Mouse (Mus musculus): ENCODE measurements around the gene Clic6. TPM values are rescaled to one million over a fixed set of nuclear protein-coding genes. Genes with fewer than 3 reads are reported as not detected.

Gene Clic6
- polyA plus RNA-seq, 1 experiment = not detected

- Histone ChIP-seq H3K36me3 (ENCODE audit: control insufficient read depth, insufficient read depth) (no peaks in the 10 kb centered on the region), H3K4me3 (no peak overlapping the region), H3K79me2 (ENCODE audit: control insufficient read depth, insufficient read depth) (no peaks in the 10 kb centered on the region), H3K27me3 (ENCODE audit: control insufficient read depth, insufficient read depth, insufficient read length) (peaks cover 15% of the 10 kb centered on the region), H3K4me2 (ENCODE audit: low read depth) (no peak overlapping the region), H3ac (ENCODE audit: control insufficient read depth, insufficient read length) (no peak overlapping the region)
- no peak for TF ChIP-seq REST (IDR thresholded peaks at IDR 0.05; ENCODE audit: insufficient read depth, insufficient read length)
- TF ChIP-seq POLR2AphosphoS2 (IDR thresholded peaks at IDR 0.05; ENCODE audit: insufficient read length, low read depth) = no peak
- no peak for TF ChIP-seq MYOG (IDR thresholded peaks at IDR 0.05; ENCODE audit: control insufficient read depth in 1 of 3, insufficient read depth in 1 of 3, insufficient read length in 2 of 3, low read depth in 2 of 3)
- no peak for TF ChIP-seq POLR2A (IDR thresholded peaks at IDR 0.05; ENCODE audit: insufficient read length, low read depth)
- TF ChIP-seq E2F4 (IDR thresholded peaks at IDR 0.05; ENCODE audit: insufficient read depth) = no peak
Observed at GRCm38 (mm10) chr16:92498589-92498981, 13.0 kb downstream of the Clic6 start.

- Histone ChIP-seq H3K4me3 (no peak overlapping the region), H3ac (ENCODE audit: control insufficient read depth, insufficient read length) (no peak overlapping the region), H3K79me2 (ENCODE audit: control insufficient read depth, insufficient read depth) (no peaks in the 10 kb centered on the region), H3K27me3 (ENCODE audit: control insufficient read depth, insufficient read depth, insufficient read length) (peaks cover 15% of the 10 kb centered on the region), H3K4me2 (ENCODE audit: low read depth) (no peak overlapping the region), H3K36me3 (ENCODE audit: control insufficient read depth, insufficient read depth) (no peaks in the 10 kb centered on the region)
- no peak for TF ChIP-seq SRF (IDR thresholded peaks at IDR 0.05; ENCODE audit: control insufficient read depth, insufficient read length, low read depth)
- TF ChIP-seq POLR2A (IDR thresholded peaks at IDR 0.05; ENCODE audit: insufficient read length, low read depth) = no peak
- TF ChIP-seq POLR2AphosphoS2 (IDR thresholded peaks at IDR 0.05; ENCODE audit: insufficient read length, low read depth) = no peak
- no peak for TF ChIP-seq E2F4 (IDR thresholded peaks at IDR 0.05; ENCODE audit: insufficient read depth)
- no peak for TF ChIP-seq USF1 (IDR thresholded peaks at IDR 0.05; ENCODE audit: low read depth)
- no peak for TF ChIP-seq TCF12 (IDR thresholded peaks at IDR 0.05; ENCODE audit: insufficient read depth, poor library complexity, severe bottlenecking)
- TF ChIP-seq REST (IDR thresholded peaks at IDR 0.05; ENCODE audit: insufficient read depth, insufficient read length) = no peak
- no peak for TF ChIP-seq MYOG (IDR thresholded peaks at IDR 0.05; ENCODE audit: control insufficient read depth in 1 of 3, insufficient read depth in 1 of 3, insufficient read length in 2 of 3, low read depth in 2 of 3)
- no peak for TF ChIP-seq MYOD1 (IDR thresholded peaks at IDR 0.05; ENCODE audit: control insufficient read depth in 1 of 3, insufficient read length in 2 of 3, low read depth in 2 of 3)
- TF ChIP-seq MAX (IDR thresholded peaks at IDR 0.05; ENCODE audit: low read depth) = no peak
- TF ChIP-seq CEBPB (IDR thresholded peaks at IDR 0.05; ENCODE audit: insufficient read depth, poor library complexity, severe bottlenecking) = no peak
- TF ChIP-seq TCF3 (IDR thresholded peaks at IDR 0.05; ENCODE audit: insufficient read length, low read depth) = no peak
Observed at GRCm38 (mm10) chr16:92499324-92499723, 13.8 kb downstream of the Clic6 start.

- Histone ChIP-seq H3ac (ENCODE audit: control insufficient read depth, insufficient read length) (no peak overlapping the region), H3K4me3 (no peak overlapping the region), H3K27me3 (ENCODE audit: control insufficient read depth, insufficient read depth, insufficient read length) (peaks cover 15% of the 10 kb centered on the region), H3K36me3 (ENCODE audit: control insufficient read depth, insufficient read depth) (no peaks in the 10 kb centered on the region), H3K79me2 (ENCODE audit: control insufficient read depth, insufficient read depth) (no peaks in the 10 kb centered on the region), H3K4me2 (ENCODE audit: low read depth) (no peak overlapping the region)
- TF ChIP-seq MYOG (IDR thresholded peaks at IDR 0.05; ENCODE audit: control insufficient read depth in 1 of 3, insufficient read depth in 1 of 3, insufficient read length in 2 of 3, low read depth in 2 of 3) (no peak), REST (IDR thresholded peaks at IDR 0.05; ENCODE audit: insufficient read depth, insufficient read length) (no peak), USF1 (IDR thresholded peaks at IDR 0.05; ENCODE audit: low read depth) (no peak), MYOD1 (IDR thresholded peaks at IDR 0.05; ENCODE audit: control insufficient read depth in 1 of 3, insufficient read length in 2 of 3, low read depth in 2 of 3) (no peak), E2F4 (IDR thresholded peaks at IDR 0.05; ENCODE audit: insufficient read depth) (no peak), POLR2A (IDR thresholded peaks at IDR 0.05; ENCODE audit: insufficient read length, low read depth) (no peak), CEBPB (IDR thresholded peaks at IDR 0.05; ENCODE audit: insufficient read depth, poor library complexity, severe bottlenecking) (no peak), TCF3 (IDR thresholded peaks at IDR 0.05; ENCODE audit: insufficient read length, low read depth) (no peak), POLR2AphosphoS2 (IDR thresholded peaks at IDR 0.05; ENCODE audit: insufficient read length, low read depth) (no peak), TCF12 (IDR thresholded peaks at IDR 0.05; ENCODE audit: insufficient read depth, poor library complexity, severe bottlenecking) (no peak), MAX (IDR thresholded peaks at IDR 0.05; ENCODE audit: low read depth) (no peak)
Observed at GRCm38 (mm10) chr16:92500534-92500933, 15.0 kb downstream of the Clic6 start.

GRCm38 (mm10) chr16:92503105-92503504, 17.6 kb downstream of the Clic6 start:
- Histone ChIP-seq H3ac (ENCODE audit: control insufficient read depth, insufficient read length) (no peak overlapping the region), H3K4me3 (no peak overlapping the region), H3K4me2 (ENCODE audit: low read depth) (no peak overlapping the region), H3K27me3 (ENCODE audit: control insufficient read depth, insufficient read depth, insufficient read length) (peaks cover 15% of the 10 kb centered on the region), H3K36me3 (ENCODE audit: control insufficient read depth, insufficient read depth) (no peaks in the 10 kb centered on the region), H3K79me2 (ENCODE audit: control insufficient read depth, insufficient read depth) (no peaks in the 10 kb centered on the region)
- TF ChIP-seq CEBPB (IDR thresholded peaks at IDR 0.05; ENCODE audit: insufficient read depth, poor library complexity, severe bottlenecking) (no peak), MYOG (IDR thresholded peaks at IDR 0.05; ENCODE audit: control insufficient read depth in 1 of 3, insufficient read depth in 1 of 3, insufficient read length in 2 of 3, low read depth in 2 of 3) (no peak), E2F4 (IDR thresholded peaks at IDR 0.05; ENCODE audit: insufficient read depth) (no peak), USF1 (IDR thresholded peaks at IDR 0.05; ENCODE audit: low read depth) (no peak), TCF3 (IDR thresholded peaks at IDR 0.05; ENCODE audit: insufficient read length, low read depth) (no peak), MYOD1 (IDR thresholded peaks at IDR 0.05; ENCODE audit: control insufficient read depth in 1 of 3, insufficient read length in 2 of 3, low read depth in 2 of 3) (no peak), MAX (IDR thresholded peaks at IDR 0.05; ENCODE audit: low read depth) (no peak), TCF12 (IDR thresholded peaks at IDR 0.05; ENCODE audit: insufficient read depth, poor library complexity, severe bottlenecking) (no peak), POLR2AphosphoS2 (IDR thresholded peaks at IDR 0.05; ENCODE audit: insufficient read length, low read depth) (no peak), REST (IDR thresholded peaks at IDR 0.05; ENCODE audit: insufficient read depth, insufficient read length) (no peak), SRF (IDR thresholded peaks at IDR 0.05; ENCODE audit: control insufficient read depth, insufficient read length, low read depth) (no peak), POLR2A (IDR thresholded peaks at IDR 0.05; ENCODE audit: insufficient read length, low read depth) (no peak)

- Histone ChIP-seq H3K36me3 (ENCODE audit: control insufficient read depth, insufficient read depth) (no peaks in the 10 kb centered on the region), H3K4me3 (no peak overlapping the region), H3K79me2 (ENCODE audit: control insufficient read depth, insufficient read depth) (no peaks in the 10 kb centered on the region), H3ac (ENCODE audit: control insufficient read depth, insufficient read length) (no peak overlapping the region), H3K4me2 (ENCODE audit: low read depth) (no peak overlapping the region), H3K27me3 (ENCODE audit: control insufficient read depth, insufficient read depth, insufficient read length) (no peaks in the 10 kb centered on the region)
- TF ChIP-seq MYOD1 (IDR thresholded peaks at IDR 0.05; ENCODE audit: control insufficient read depth in 1 of 3, insufficient read length in 2 of 3, low read depth in 2 of 3) = no peak
- TF ChIP-seq MAX (IDR thresholded peaks at IDR 0.05; ENCODE audit: low read depth) = no peak
- no peak for TF ChIP-seq TCF3 (IDR thresholded peaks at IDR 0.05; ENCODE audit: insufficient read length, low read depth)
- no peak for TF ChIP-seq POLR2AphosphoS2 (IDR thresholded peaks at IDR 0.05; ENCODE audit: insufficient read length, low read depth)
- TF ChIP-seq SRF (IDR thresholded peaks at IDR 0.05; ENCODE audit: control insufficient read depth, insufficient read length, low read depth) = no peak
- TF ChIP-seq REST (IDR thresholded peaks at IDR 0.05; ENCODE audit: insufficient read depth, insufficient read length) = no peak
- TF ChIP-seq USF1 (IDR thresholded peaks at IDR 0.05; ENCODE audit: low read depth) = no peak
- no peak for TF ChIP-seq E2F4 (IDR thresholded peaks at IDR 0.05; ENCODE audit: insufficient read depth)
Observed at GRCm38 (mm10) chr16:92507573-92507972, 22.0 kb downstream of the Clic6 start.

Measured in myocyte (in vitro differentiated cells).